Mouse (Mus musculus) embryonic facial prominence, embryonic 15.5 days (tissue): Measurements from ENCODE around the gene Gak. TPM values are rescaled to one million over a fixed set of nuclear protein-coding genes. Genes with fewer than 3 reads are reported as not detected.
A peak's percentile ranks its signal among the peaks of the same experiment; 100 is the strongest.

Experiments used
- ATAC-seq: fragments of 200-750 bp; cut with Nextera tagmentation; 2 replicates; pipeline ENCODE4 v1.8.0; 2017; ENCODE audit warnings: low read depth, moderate TSS enrichment; ENCODE audit not compliant: insufficient number of reproducible peaks, low FRiP score, low TSS enrichment
- H3K27ac ChIP-seq: fragments of 300-500 bp; sonication (generic); replicated peaks from 2 replicates; pipeline ENCODE4 v1.5.1; 2015; ENCODE audit warnings: mild to moderate bottlenecking, inconsistent platforms
- H3K27me3 ChIP-seq: fragments of 300-500 bp; sonication (generic); 2 replicates; pipeline ENCODE4 v1.6.1; 2015; ENCODE audit warnings: inconsistent platforms
- H3K36me3 ChIP-seq: fragments of 300-500 bp; sonication (generic); 2 replicates; pipeline ENCODE4 v1.6.1; 2015; ENCODE audit warnings: mild to moderate bottlenecking, inconsistent platforms
- H3K4me1 ChIP-seq: fragments of 300-500 bp; sonication (generic); 2 replicates; pipeline ENCODE4 v1.6.1; 2015; ENCODE audit warnings: inconsistent platforms
- H3K4me2 ChIP-seq: fragments of 300-500 bp; sonication (generic); replicated peaks from 2 replicates; pipeline ENCODE4 v1.6.1; 2015; ENCODE audit warnings: mild to moderate bottlenecking, inconsistent platforms
- H3K4me3 ChIP-seq: fragments of 300-500 bp; sonication (generic); replicated peaks from 2 replicates; pipeline ENCODE4 v1.5.1; 2015; ENCODE audit warnings: mild to moderate bottlenecking, inconsistent platforms
- H3K9ac ChIP-seq: fragments of 300-500 bp; sonication (generic); 2 replicates; pipeline ENCODE4 v1.6.1; 2015; ENCODE audit warnings: inconsistent platforms
- H3K9me3 ChIP-seq: fragments of 300-500 bp; sonication (generic); replicated peaks from 2 replicates; pipeline ENCODE4 v1.6.1; 2016; ENCODE audit warnings: inconsistent platforms
- WGBS: fragments of 180-500 bp; shearing (Covaris S2); methylation state at CpG from one replicate; pipeline ENCODE4 v1.1.7; 2015; 5-methylcytosine and 5-hydroxymethylcytosine counted together
- polyA plus RNA-seq: library from polyadenylated mRNA; unstranded; fragments of >200 nt; fragmentation: Nextera tagmentation; extraction: Ambion mirVana; gene quantifications from 2 replicates; pipeline ENCODE4 v1.2.1, GENCODE M21; 2015

The Gak gene
- polyA plus RNA-seq, 1 experiment from 2014 or later = 56.4 TPM

GRCm38 (mm10) chr5:108668977-108669936 is 39.7 kb upstream of the Gak start, which contains the start of gene Dgkq:
Gene Dgkq, minus strand, starts transcription at chr5:108669672.
- Histone ChIP-seq H3K4me2 (peak within 1 kb of the TSS; percentile 62), H3K4me3 (peak within 1 kb of the TSS; percentile 57), H3K36me3 (peaks cover 17% of the 10 kb centered on the region), H3K27ac (peak within 1 kb of the TSS; percentile 94), H3K9ac (peak within 1 kb of the TSS; percentile 70), H3K9me3 (no peaks in the 10 kb centered on the region), H3K4me1 (peaks cover 16% of the 10 kb centered on the region), H3K27me3 (no peaks in the 10 kb centered on the region)
- WGBS = 4% methylated on average over 43 of the region's 43 CpGs
- ATAC-seq = peak; percentile 84

DNA sequence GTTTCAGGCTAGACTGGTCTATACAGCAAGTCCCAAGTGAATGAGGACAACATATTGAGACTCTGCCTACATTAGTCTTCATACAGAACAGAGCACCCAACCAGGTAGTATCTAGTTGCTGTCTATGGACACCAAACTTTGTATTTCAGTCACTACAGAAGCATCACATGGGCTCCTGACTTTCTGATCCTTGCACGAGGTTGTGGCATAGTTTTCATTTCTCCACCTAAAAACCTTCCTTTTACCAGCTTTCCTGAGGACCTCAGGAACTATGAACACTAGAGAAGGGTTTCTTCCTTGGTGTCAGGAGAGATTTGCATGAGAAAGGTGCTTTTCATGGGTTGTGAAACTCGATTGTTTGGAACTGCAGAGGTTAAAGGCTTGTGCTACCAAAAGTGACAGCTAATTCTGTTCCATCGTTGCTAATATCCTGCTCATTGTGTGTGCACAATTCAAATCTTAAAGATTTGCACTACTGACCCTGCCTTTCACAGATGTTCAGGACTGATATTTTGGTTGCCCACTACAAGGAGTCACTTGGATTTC is 38.9 kb upstream of the Gak start:
- peak overlapping the region; percentile 70 for H3K9ac ChIP-seq
- WGBS = 15% methylated on average over 3 of the region's 3 CpGs
- no peaks in the 10 kb centered on the region for H3K9me3 ChIP-seq
- peaks cover 16% of the 10 kb centered on the region for H3K4me1 ChIP-seq
- H3K4me2 ChIP-seq = peak overlapping the region; percentile 62
- H3K27me3 ChIP-seq = no peaks in the 10 kb centered on the region
- peak overlapping the region; percentile 94 for H3K27ac ChIP-seq
- ATAC-seq = no peak
- peaks cover 17% of the 10 kb centered on the region for H3K36me3 ChIP-seq
- peak overlapping the region; percentile 57 for H3K4me3 ChIP-seq

DNA sequence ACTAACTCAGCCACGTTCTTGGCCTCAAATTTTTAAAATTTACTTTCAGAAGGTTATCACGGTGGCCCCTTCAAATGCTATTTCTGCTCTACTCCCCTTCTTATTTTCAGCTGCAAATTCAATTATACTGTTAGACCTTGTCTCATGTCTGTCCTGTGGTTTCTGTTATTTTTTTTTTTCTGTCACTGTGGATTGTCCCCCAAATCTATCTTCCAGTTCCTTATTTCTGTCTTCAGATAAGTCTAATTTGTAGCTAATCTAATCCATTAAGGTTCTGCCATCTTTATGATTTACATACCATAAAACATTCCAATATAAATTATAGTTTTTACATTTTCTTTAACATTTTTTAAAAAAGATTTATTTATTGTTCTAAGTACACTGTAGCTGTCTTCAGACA is 37.8 kb upstream of the Gak start:
- no peak for ATAC-seq
- Histone ChIP-seq H3K4me1 (peaks cover 16% of the 10 kb centered on the region), H3K9ac (no peak overlapping the region), H3K36me3 (peaks cover 11% of the 10 kb centered on the region), H3K4me2 (no peak overlapping the region), H3K27ac (no peak overlapping the region), H3K27me3 (no peaks in the 10 kb centered on the region), H3K4me3 (no peak overlapping the region), H3K9me3 (no peaks in the 10 kb centered on the region)
- 61% methylated on average over 2 of the region's 2 CpGs for WGBS

DNA sequence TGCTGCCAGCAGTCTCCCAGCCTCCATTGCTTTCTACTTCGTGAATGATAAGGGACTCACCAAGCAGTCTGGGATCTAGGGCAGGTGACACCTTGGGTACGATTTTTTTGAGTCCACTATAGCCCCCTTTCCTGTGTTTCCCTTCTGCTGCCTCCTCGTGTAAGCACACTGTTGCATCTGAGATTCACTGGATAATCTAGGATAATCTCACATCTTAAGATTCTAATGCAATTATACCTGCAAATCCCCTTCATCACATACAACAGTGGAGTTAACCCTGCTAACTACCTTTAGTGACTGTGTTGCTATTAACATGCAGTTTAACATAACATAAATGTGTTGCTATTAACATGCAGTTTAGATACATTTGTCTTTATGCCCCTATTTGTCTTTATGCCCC is 35.5 kb upstream of the Gak start:
- WGBS = 29% methylated on average over 3 of the region's 3 CpGs

GRCm38 (mm10) chr5:108662772-108663171 is 33.2 kb upstream of the Gak start:
- no peak overlapping the region for H3K9ac ChIP-seq
- 77% methylated on average over 4 of the region's 4 CpGs for WGBS

More for the DNA sequence above, 35.5 kb upstream of the Gak start:
- no peaks in the 10 kb centered on the region for H3K36me3 ChIP-seq
- no peaks in the 10 kb centered on the region for H3K27me3 ChIP-seq
- H3K9me3 ChIP-seq = no peaks in the 10 kb centered on the region
- no peak overlapping the region for H3K27ac ChIP-seq
- no peak overlapping the region for H3K4me2 ChIP-seq
- peaks cover 18% of the 10 kb centered on the region for H3K4me1 ChIP-seq
- no peak overlapping the region for H3K4me3 ChIP-seq
- ATAC-seq = no peak
- H3K9ac ChIP-seq = no peak overlapping the region

DNA sequence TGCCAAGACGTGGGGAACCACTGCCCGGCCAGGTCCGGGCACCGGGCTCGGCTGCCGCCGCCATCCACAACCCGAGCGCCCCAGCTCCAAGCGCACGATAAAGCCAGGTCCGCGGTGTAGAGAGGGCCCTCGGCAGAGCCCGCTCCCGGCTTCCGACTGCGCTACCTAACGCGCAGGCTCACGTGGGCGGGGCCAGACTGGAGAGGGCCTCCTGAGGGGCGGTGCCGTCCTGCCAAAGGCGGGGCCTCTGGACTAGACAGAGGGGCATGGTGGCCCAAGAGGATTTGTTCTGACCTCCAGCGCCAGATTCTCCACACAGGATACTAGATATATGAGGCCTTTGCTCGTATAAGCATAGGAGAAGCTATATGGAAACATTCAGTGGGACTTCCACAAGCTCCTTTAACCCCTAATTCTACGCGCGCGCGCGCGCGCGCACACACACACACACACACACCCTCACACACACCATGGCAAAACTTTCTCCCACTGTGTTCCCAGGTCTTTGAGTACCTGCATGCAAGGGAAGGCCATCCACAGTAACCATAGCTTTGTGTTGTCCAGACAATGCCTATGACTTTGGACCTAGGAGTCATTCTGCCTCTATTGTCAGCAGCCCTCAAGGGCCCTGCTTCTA is 31.2 kb upstream of the Gak start:
- no peaks in the 10 kb centered on the region for H3K27me3 ChIP-seq
- 0 out of 2 replicates have a peak overlapping the region, but pooled peaks have one; percentile 55 for H3K27ac ChIP-seq
- H3K9me3 ChIP-seq = no peaks in the 10 kb centered on the region
- H3K9ac ChIP-seq = peak overlapping the region; percentile 96
- H3K36me3 ChIP-seq = peaks cover 14% of the 10 kb centered on the region
- H3K4me2 ChIP-seq = peak overlapping the region; percentile 89
- peaks cover 27% of the 10 kb centered on the region for H3K4me1 ChIP-seq
- WGBS = 10% methylated on average over 36 of the region's 36 CpGs
- ATAC-seq = peak; percentile 96
- H3K4me3 ChIP-seq = peak overlapping the region; percentile 93

More at GRCm38 (mm10) chr5:108662772-108663171, 33.2 kb upstream of the Gak start:
- H3K36me3 ChIP-seq = 0 out of 2 replicates have a peak, but pooled peaks cover under 1% of the 10 kb centered on the region
- ATAC-seq = no peak
- no peak overlapping the region for H3K4me2 ChIP-seq
- no peaks in the 10 kb centered on the region for H3K9me3 ChIP-seq
- no peak overlapping the region for H3K4me3 ChIP-seq
- H3K27me3 ChIP-seq = no peaks in the 10 kb centered on the region
- H3K4me1 ChIP-seq = peaks cover 27% of the 10 kb centered on the region
- no peak overlapping the region for H3K27ac ChIP-seq

GRCm38 (mm10) chr5:108659698-108660631 is 30.4 kb upstream of the Gak start, which contains the start of gene Idua:
Gene Idua, plus strand, starts transcription at chr5:108660331.
- ATAC-seq = peak; percentile 40; the same call in 1 of the 2 replicates
- 8% methylated on average over 24 of the region's 24 CpGs for whole genome bisulfite sequencing
- H3K27ac ChIP-seq = 0 out of 2 replicates have a peak within 1 kb of the TSS, but pooled peaks have one; percentile 55
- peak within 1 kb of the TSS; percentile 89 for H3K4me2 ChIP-seq
- H3K4me1 ChIP-seq = peaks cover 27% of the 10 kb centered on the region
- peak within 1 kb of the TSS; percentile 96 for H3K9ac ChIP-seq
- H3K27me3 ChIP-seq = no peaks in the 10 kb centered on the region
- H3K9me3 ChIP-seq = no peaks in the 10 kb centered on the region
- H3K4me3 ChIP-seq = peak within 1 kb of the TSS; percentile 93
- peaks cover 22% of the 10 kb centered on the region for H3K36me3 ChIP-seq

GRCm38 (mm10) chr5:108658611-108659010 is 29.1 kb upstream of the Gak start:
- 85% methylated on average over 1 of the region's 1 CpGs for WGBS
- H3K4me3 ChIP-seq = no peak overlapping the region
- H3K27ac ChIP-seq = no peak overlapping the region
- no peak for ATAC-seq
- no peak overlapping the region for H3K9ac ChIP-seq
- no peaks in the 10 kb centered on the region for H3K27me3 ChIP-seq
- no peaks in the 10 kb centered on the region for H3K9me3 ChIP-seq
- no peak overlapping the region for H3K4me2 ChIP-seq
- peaks cover 27% of the 10 kb centered on the region for H3K4me1 ChIP-seq
- H3K36me3 ChIP-seq = peaks cover 35% of the 10 kb centered on the region

- peaks cover 47% of the 10 kb centered on the region for H3K36me3 ChIP-seq
- ATAC-seq = no peak
- no peak overlapping the region for H3K4me2 ChIP-seq
- no peaks in the 10 kb centered on the region for H3K9me3 ChIP-seq
- no peak overlapping the region for H3K27ac ChIP-seq
- WGBS = 71% methylated on average over 5 of the region's 5 CpGs
- no peaks in the 10 kb centered on the region for H3K27me3 ChIP-seq
- H3K9ac ChIP-seq = no peak overlapping the region
- peaks cover 27% of the 10 kb centered on the region for H3K4me1 ChIP-seq
- no peak overlapping the region for H3K4me3 ChIP-seq
These were observed 27.9 kb upstream of the Gak start for GRCm38 (mm10) chr5:108657406-108657805.

DNA sequence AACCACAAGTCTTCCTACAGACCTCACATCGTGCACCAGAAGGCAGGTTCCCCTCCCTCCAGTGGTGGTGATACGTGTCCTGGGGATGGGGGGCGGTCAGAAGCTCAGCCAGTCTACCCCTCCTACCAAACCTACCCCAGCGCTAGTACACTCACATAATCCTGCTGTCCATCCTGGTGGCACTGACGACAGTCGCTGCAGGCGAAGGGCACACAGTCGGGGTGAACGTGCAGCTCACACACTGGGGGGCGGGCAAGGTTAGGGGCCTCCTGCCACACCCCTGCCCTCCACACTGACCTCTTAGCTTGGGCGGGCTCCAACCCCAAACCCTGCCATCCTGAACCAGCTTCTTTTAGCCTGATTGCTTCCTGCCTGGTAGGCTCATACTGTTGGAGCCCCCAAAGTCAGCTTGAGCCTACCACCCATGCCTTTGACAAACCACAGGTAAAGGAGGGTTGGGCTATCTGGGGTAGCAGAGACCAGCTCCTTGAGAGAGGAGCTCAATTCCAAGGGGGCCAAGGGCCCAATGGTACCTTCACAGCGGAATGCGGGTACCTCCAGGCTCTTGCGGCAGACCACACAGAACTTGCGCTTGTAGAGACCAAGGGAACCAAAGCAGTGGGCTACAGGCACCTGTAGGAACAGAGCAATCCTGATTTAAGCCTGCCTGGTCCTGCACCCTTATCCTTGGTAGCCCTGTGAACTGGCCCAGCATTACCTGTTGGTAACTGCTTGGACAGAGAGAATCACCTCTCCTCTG is 26.5 kb upstream of the Gak start:
- no peaks in the 10 kb centered on the region for H3K27me3 ChIP-seq
- no peak overlapping the region for H3K4me2 ChIP-seq
- no peak for ATAC-seq
- 92% methylated on average over 15 of the region's 15 CpGs for WGBS
- H3K4me3 ChIP-seq = no peak overlapping the region
- no peak overlapping the region for H3K27ac ChIP-seq
- H3K9me3 ChIP-seq = no peaks in the 10 kb centered on the region
- no peak overlapping the region for H3K9ac ChIP-seq
- H3K36me3 ChIP-seq = peaks cover 57% of the 10 kb centered on the region
- H3K4me1 ChIP-seq = peaks cover 27% of the 10 kb centered on the region
